Mouse (Mus musculus): ENCODE measurements at regions not wholly inside any gene's neighbourhood (a gene's known extent, or its start where the extent isn't known, plus 50 kb on each side); places are given as distances from the start of the nearest gene placed in this dataset.

GRCm38 (mm10) chr12:9419311-9419710 is 150.6 kb upstream of the Osr1 start:
- H3K4me3 ChIP-seq (ENCODE audit: control insufficient read depth, low read depth, low read length) = no peak overlapping the region
- no peaks in the 10 kb centered on the region for H3K36me3 ChIP-seq (ENCODE audit: control insufficient read depth, insufficient read depth, low read length)
- TF ChIP-seq CTCF (IDR thresholded peaks at IDR 0.05; ENCODE audit: control insufficient read depth, insufficient read depth, insufficient replicate concordance, low read depth, low read length) (no peak), POLR2A (IDR thresholded peaks at IDR 0.05; ENCODE audit: control insufficient read depth, low read depth, low read length) (no peak)
- no peaks in the 10 kb centered on the region for H3K27me3 ChIP-seq (ENCODE audit: control insufficient read depth, insufficient read depth, low read length)
- no peaks in the 10 kb centered on the region for H3K4me1 ChIP-seq (ENCODE audit: control insufficient read depth, insufficient read depth, low read length)
- no peak overlapping the region for H3K27ac ChIP-seq (ENCODE audit: control insufficient read depth, insufficient read depth, low read depth, low read length)

- Histone ChIP-seq H3K4me3 (ENCODE audit: control insufficient read depth, low read depth, low read length) (no peak overlapping the region), H3K36me3 (ENCODE audit: control insufficient read depth, insufficient read depth, low read length) (no peaks in the 10 kb centered on the region), H3K27me3 (ENCODE audit: control insufficient read depth, insufficient read depth, low read length) (no peaks in the 10 kb centered on the region), H3K4me1 (ENCODE audit: control insufficient read depth, insufficient read depth, low read length) (no peaks in the 10 kb centered on the region), H3K27ac (ENCODE audit: control insufficient read depth, insufficient read depth, low read depth, low read length) (no peak overlapping the region)
- no peak for TF ChIP-seq POLR2A (IDR thresholded peaks at IDR 0.05; ENCODE audit: control insufficient read depth, low read depth, low read length)
Measured at GRCm38 (mm10) chr12:9430656-9431055, 139.3 kb upstream of the Osr1 start.

DNA sequence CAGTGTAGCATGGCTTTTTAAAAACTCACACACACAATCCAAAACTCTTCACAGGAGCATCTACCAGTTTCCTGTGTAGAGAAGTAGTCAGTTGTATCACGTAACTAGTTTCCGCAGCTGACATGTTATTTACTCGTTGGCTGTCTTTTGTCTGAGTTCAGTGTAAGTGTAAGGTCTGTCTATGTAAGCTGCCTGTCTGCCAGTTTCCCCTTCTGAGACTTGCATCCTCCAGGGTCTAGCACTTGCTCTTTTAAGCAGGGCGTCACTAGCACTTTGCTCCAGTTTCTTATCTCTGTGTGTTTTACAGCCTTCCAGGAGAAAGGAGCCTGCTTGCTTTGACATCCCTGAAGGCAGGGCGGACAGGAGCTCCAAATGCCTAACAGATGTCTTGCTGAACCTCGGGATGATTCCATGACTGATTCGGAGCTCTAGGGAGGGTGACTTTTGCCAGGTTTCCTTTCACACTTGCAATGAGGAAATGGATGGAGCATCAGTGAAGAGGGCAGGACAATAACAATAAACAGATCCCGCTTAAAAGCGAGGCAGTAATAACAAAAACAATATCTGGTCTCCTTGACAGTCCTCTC is 131.2 kb upstream of the Osr1 start:
- H3K27ac ChIP-seq (ENCODE audit: control insufficient read depth, insufficient read depth, low read depth, low read length) = no peak overlapping the region
- no peaks in the 10 kb centered on the region for H3K27me3 ChIP-seq (ENCODE audit: control insufficient read depth, insufficient read depth, low read length)
- no peak overlapping the region for H3K4me3 ChIP-seq (ENCODE audit: control insufficient read depth, low read depth, low read length)

DNA sequence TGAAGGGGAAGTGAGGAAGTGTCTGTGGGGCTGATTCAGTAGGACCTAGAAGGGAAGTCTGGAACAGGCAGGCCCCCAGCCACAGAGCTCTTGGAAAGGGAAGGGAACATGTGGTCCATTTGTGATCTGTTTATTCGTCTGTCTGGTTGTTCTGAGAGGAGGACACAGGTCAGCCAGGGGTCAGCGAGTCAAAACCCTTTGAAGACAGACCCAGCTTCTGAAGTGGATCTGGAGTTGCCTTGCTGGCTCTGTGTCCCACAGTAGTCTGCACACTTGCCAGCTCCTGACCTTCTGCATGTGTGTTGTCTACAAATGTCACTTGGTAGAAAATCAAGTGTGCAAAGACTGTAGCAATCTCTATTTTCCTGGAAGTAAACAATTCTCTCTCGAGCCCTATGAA is 119.3 kb upstream of the Osr1 start:
- no peak overlapping the region for H3K27ac ChIP-seq (ENCODE audit: control insufficient read depth, insufficient read depth, low read depth, low read length)
- H3K36me3 ChIP-seq (ENCODE audit: control insufficient read depth, insufficient read depth, low read length) = no peaks in the 10 kb centered on the region
- TF ChIP-seq CTCF (IDR thresholded peaks at IDR 0.05; ENCODE audit: control insufficient read depth, insufficient read depth, insufficient replicate concordance, low read depth, low read length) (no peak), POLR2A (IDR thresholded peaks at IDR 0.05; ENCODE audit: control insufficient read depth, low read depth, low read length) (no peak)
- no peak overlapping the region for H3K4me3 ChIP-seq (ENCODE audit: control insufficient read depth, low read depth, low read length)
- no peaks in the 10 kb centered on the region for H3K27me3 ChIP-seq (ENCODE audit: control insufficient read depth, insufficient read depth, low read length)
- H3K4me1 ChIP-seq (ENCODE audit: control insufficient read depth, insufficient read depth, low read length) = no peaks in the 10 kb centered on the region

More for the DNA sequence above, 131.2 kb upstream of the Osr1 start:
- no peaks in the 10 kb centered on the region for H3K4me1 ChIP-seq (ENCODE audit: control insufficient read depth, insufficient read depth, low read length)
- no peaks in the 10 kb centered on the region for H3K36me3 ChIP-seq (ENCODE audit: control insufficient read depth, insufficient read depth, low read length)
- no peak for TF ChIP-seq POLR2A (IDR thresholded peaks at IDR 0.05; ENCODE audit: control insufficient read depth, low read depth, low read length)
- TF ChIP-seq CTCF (IDR thresholded peaks at IDR 0.05; ENCODE audit: control insufficient read depth, insufficient read depth, insufficient replicate concordance, low read depth, low read length) = no peak

GRCm38 (mm10) chr12:9460193-9460592 is 109.7 kb upstream of the Osr1 start:
- TF ChIP-seq POLR2A (IDR thresholded peaks at IDR 0.05; ENCODE audit: control insufficient read depth, low read depth, low read length) = no peak
- TF ChIP-seq CTCF (IDR thresholded peaks at IDR 0.05; ENCODE audit: control insufficient read depth, insufficient read depth, insufficient replicate concordance, low read depth, low read length) = no peak
- Histone ChIP-seq H3K4me1 (ENCODE audit: control insufficient read depth, insufficient read depth, low read length) (no peaks in the 10 kb centered on the region), H3K36me3 (ENCODE audit: control insufficient read depth, insufficient read depth, low read length) (no peaks in the 10 kb centered on the region), H3K4me3 (ENCODE audit: control insufficient read depth, low read depth, low read length) (no peak overlapping the region), H3K27me3 (ENCODE audit: control insufficient read depth, insufficient read depth, low read length) (no peaks in the 10 kb centered on the region), H3K27ac (ENCODE audit: control insufficient read depth, insufficient read depth, low read depth, low read length) (no peak overlapping the region)

DNA sequence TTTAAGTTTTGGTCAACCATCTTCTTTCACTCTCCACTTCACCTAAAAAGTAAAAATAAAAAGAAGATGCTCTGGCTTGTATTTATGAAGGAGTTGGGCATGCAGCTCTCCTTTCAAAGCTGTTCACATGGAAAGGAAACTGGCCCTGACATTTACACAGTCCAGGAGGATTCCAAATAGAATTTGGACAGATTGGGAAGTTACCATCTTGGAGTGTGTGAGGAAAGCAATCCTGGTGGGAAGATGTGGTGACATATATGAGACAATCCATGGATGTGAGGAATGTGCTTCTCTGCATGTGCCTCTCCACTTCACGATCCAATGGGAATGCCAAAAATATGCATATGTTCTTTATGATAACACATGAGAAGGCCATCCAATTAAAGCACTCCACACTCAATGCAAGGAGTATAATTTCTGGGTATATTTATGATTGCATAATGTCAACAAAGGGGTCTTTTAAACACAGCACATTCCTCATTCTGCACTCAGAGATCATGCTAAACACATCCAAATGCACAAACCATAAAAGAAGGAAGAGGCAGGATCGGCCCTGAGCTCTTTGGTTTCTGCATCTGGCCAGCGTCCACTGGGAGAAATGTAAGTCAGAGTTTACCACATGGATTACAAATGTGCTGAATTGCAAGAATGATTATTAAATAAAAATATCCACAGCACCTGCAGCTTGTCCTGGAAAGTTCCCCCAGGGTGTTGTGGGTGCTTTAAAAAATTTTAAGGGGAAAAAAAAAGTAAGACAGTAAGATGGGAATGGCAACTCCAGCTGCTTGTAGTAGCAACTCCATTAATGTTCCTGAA is 100.1 kb upstream of the Osr1 start:
- Histone ChIP-seq H3K27me3 (ENCODE audit: control insufficient read depth, insufficient read depth, low read length) (no peaks in the 10 kb centered on the region), H3K36me3 (ENCODE audit: control insufficient read depth, insufficient read depth, low read length) (no peaks in the 10 kb centered on the region), H3K4me1 (ENCODE audit: control insufficient read depth, insufficient read depth, low read length) (no peaks in the 10 kb centered on the region), H3K4me3 (ENCODE audit: control insufficient read depth, low read depth, low read length) (no peak overlapping the region), H3K27ac (ENCODE audit: control insufficient read depth, insufficient read depth, low read depth, low read length) (no peak overlapping the region)
- TF ChIP-seq POLR2A (IDR thresholded peaks at IDR 0.05; ENCODE audit: control insufficient read depth, low read depth, low read length) (no peak), CTCF (IDR thresholded peaks at IDR 0.05; ENCODE audit: control insufficient read depth, insufficient read depth, insufficient replicate concordance, low read depth, low read length) (no peak)

GRCm38 (mm10) chr12:9475836-9476235 is 94.1 kb upstream of the Osr1 start:
- no peak for TF ChIP-seq CTCF (IDR thresholded peaks at IDR 0.05; ENCODE audit: control insufficient read depth, insufficient read depth, insufficient replicate concordance, low read depth, low read length)
- no peak for TF ChIP-seq POLR2A (IDR thresholded peaks at IDR 0.05; ENCODE audit: control insufficient read depth, low read depth, low read length)
- Histone ChIP-seq H3K27me3 (ENCODE audit: control insufficient read depth, insufficient read depth, low read length) (no peaks in the 10 kb centered on the region), H3K4me1 (ENCODE audit: control insufficient read depth, insufficient read depth, low read length) (no peaks in the 10 kb centered on the region)

More at GRCm38 (mm10) chr12:9475836-9476235, 94.1 kb upstream of the Osr1 start:
- no peaks in the 10 kb centered on the region for H3K36me3 ChIP-seq (ENCODE audit: control insufficient read depth, insufficient read depth, low read length)
- H3K27ac ChIP-seq (ENCODE audit: control insufficient read depth, insufficient read depth, low read depth, low read length) = no peak overlapping the region
- no peak overlapping the region for H3K4me3 ChIP-seq (ENCODE audit: control insufficient read depth, low read depth, low read length)
